Mouse (Mus musculus): ENCODE measurements around the gene Krtap26-1. TPM values are rescaled to one million over a fixed set of nuclear protein-coding genes. Genes with fewer than 3 reads are reported as not detected.

Krtap26-1 gene
- not detected in 2 replicates for polyA plus RNA-seq (2012; ENCODE audit: insufficient read depth, insufficient read length, missing spikeins)

GRCm38 (mm10) chr16:88647358-88647846, at the start of gene Krtap26-1:
Gene Krtap26-1 (minus strand): TSS chr16:88647796.
- Histone ChIP-seq H3K4me3 (ENCODE audit: insufficient read depth, low read depth, low read length) (no peak within 1 kb of the TSS), H3K27ac (replicated peaks; ENCODE audit: low read depth, low read length) (no peak within 1 kb of the TSS)

GRCm38 (mm10) chr16:88696256-88696655, 48.7 kb upstream of the Krtap26-1 start:
- Histone ChIP-seq H3K4me3 (ENCODE audit: insufficient read depth, low read depth, low read length) (no peak overlapping the region), H3K27ac (replicated peaks; ENCODE audit: low read depth, low read length) (no peak overlapping the region), H3K4me1 (ENCODE audit: control insufficient read depth, insufficient read depth, insufficient read length, low read length) (no peaks in the 10 kb centered on the region)

More at GRCm38 (mm10) chr16:88647358-88647846, at the start of gene Krtap26-1:
- no peaks in the 10 kb centered on the region for H3K4me1 ChIP-seq (ENCODE audit: control insufficient read depth, insufficient read depth, insufficient read length, low read length)

GRCm38 (mm10) chr16:88681282-88681681, 33.7 kb upstream of the Krtap26-1 start:
- Histone ChIP-seq H3K4me3 (ENCODE audit: insufficient read depth, low read depth, low read length) (no peak overlapping the region), H3K27ac (replicated peaks; ENCODE audit: low read depth, low read length) (no peak overlapping the region), H3K4me1 (ENCODE audit: control insufficient read depth, insufficient read depth, insufficient read length, low read length) (no peaks in the 10 kb centered on the region)

GRCm38 (mm10) chr16:88679099-88679498, 31.5 kb upstream of the Krtap26-1 start:
- Histone ChIP-seq H3K4me1 (ENCODE audit: control insufficient read depth, insufficient read depth, insufficient read length, low read length) (no peaks in the 10 kb centered on the region), H3K4me3 (ENCODE audit: insufficient read depth, low read depth, low read length) (no peak overlapping the region), H3K27ac (replicated peaks; ENCODE audit: low read depth, low read length) (no peak overlapping the region)

GRCm38 (mm10) chr16:88671571-88671970, 24.0 kb upstream of the Krtap26-1 start, which contains the start of gene Krtap27-1:
Gene Krtap27-1 (minus strand): TSS chr16:88671671.
- no peak within 1 kb of the TSS for H3K4me3 ChIP-seq (ENCODE audit: insufficient read depth, low read depth, low read length)
- no peaks in the 10 kb centered on the region for H3K4me1 ChIP-seq (ENCODE audit: control insufficient read depth, insufficient read depth, insufficient read length, low read length)
- H3K27ac ChIP-seq (replicated peaks; ENCODE audit: low read depth, low read length) = no peak within 1 kb of the TSS

- Histone ChIP-seq H3K27ac (replicated peaks; ENCODE audit: low read depth, low read length) (no peak overlapping the region), H3K4me1 (ENCODE audit: control insufficient read depth, insufficient read depth, insufficient read length, low read length) (no peaks in the 10 kb centered on the region), H3K4me3 (ENCODE audit: insufficient read depth, low read depth, low read length) (no peak overlapping the region)
These were observed 9.8 kb upstream of the Krtap26-1 start for GRCm38 (mm10) chr16:88657426-88657825.

GRCm38 (mm10) chr16:88651952-88652351, 4.4 kb upstream of the Krtap26-1 start:
- no peaks in the 10 kb centered on the region for H3K4me1 ChIP-seq (ENCODE audit: control insufficient read depth, insufficient read depth, insufficient read length, low read length)
- H3K27ac ChIP-seq (replicated peaks; ENCODE audit: low read depth, low read length) = no peak overlapping the region
- H3K4me3 ChIP-seq (ENCODE audit: insufficient read depth, low read depth, low read length) = no peak overlapping the region

GRCm38 (mm10) chr16:88651082-88651481, 3.5 kb upstream of the Krtap26-1 start:
- Histone ChIP-seq H3K27ac (replicated peaks; ENCODE audit: low read depth, low read length) (no peak overlapping the region), H3K4me3 (ENCODE audit: insufficient read depth, low read depth, low read length) (no peak overlapping the region), H3K4me1 (ENCODE audit: control insufficient read depth, insufficient read depth, insufficient read length, low read length) (no peaks in the 10 kb centered on the region)

- Histone ChIP-seq H3K4me3 (ENCODE audit: insufficient read depth, low read depth, low read length) (no peak overlapping the region), H3K27ac (replicated peaks; ENCODE audit: low read depth, low read length) (no peak overlapping the region), H3K4me1 (ENCODE audit: control insufficient read depth, insufficient read depth, insufficient read length, low read length) (no peaks in the 10 kb centered on the region)
These were observed 1.1 kb downstream of the Krtap26-1 start for GRCm38 (mm10) chr16:88646366-88647111.

GRCm38 (mm10) chr16:88640053-88640452, 7.5 kb downstream of the Krtap26-1 start:
- Histone ChIP-seq H3K27ac (replicated peaks; ENCODE audit: low read depth, low read length) (no peak overlapping the region), H3K4me1 (ENCODE audit: control insufficient read depth, insufficient read depth, insufficient read length, low read length) (no peaks in the 10 kb centered on the region), H3K4me3 (ENCODE audit: insufficient read depth, low read depth, low read length) (no peak overlapping the region)

GRCm38 (mm10) chr16:88635142-88635541, 12.5 kb downstream of the Krtap26-1 start:
- no peak overlapping the region for H3K27ac ChIP-seq (replicated peaks; ENCODE audit: low read depth, low read length)
- no peaks in the 10 kb centered on the region for H3K4me1 ChIP-seq (ENCODE audit: control insufficient read depth, insufficient read depth, insufficient read length, low read length)
- H3K4me3 ChIP-seq (ENCODE audit: insufficient read depth, low read depth, low read length) = no peak overlapping the region

- no peak overlapping the region for H3K4me3 ChIP-seq (ENCODE audit: insufficient read depth, low read depth, low read length)
- no peak overlapping the region for H3K27ac ChIP-seq (replicated peaks; ENCODE audit: low read depth, low read length)
- no peaks in the 10 kb centered on the region for H3K4me1 ChIP-seq (ENCODE audit: control insufficient read depth, insufficient read depth, insufficient read length, low read length)
These were observed 16.1 kb downstream of the Krtap26-1 start for GRCm38 (mm10) chr16:88631474-88631873.

GRCm38 (mm10) chr16:88627566-88627965, 20.0 kb downstream of the Krtap26-1 start, which contains the start of gene 2310079G19Rik:
Gene 2310079G19Rik (minus strand): TSS chr16:88627666.
- H3K4me1 ChIP-seq (ENCODE audit: control insufficient read depth, insufficient read depth, insufficient read length, low read length) = no peaks in the 10 kb centered on the region
- H3K4me3 ChIP-seq (ENCODE audit: insufficient read depth, low read depth, low read length) = no peak within 1 kb of the TSS
- H3K27ac ChIP-seq (replicated peaks; ENCODE audit: low read depth, low read length) = no peak within 1 kb of the TSS

- Histone ChIP-seq H3K4me3 (ENCODE audit: insufficient read depth, low read depth, low read length) (no peak overlapping the region), H3K4me1 (ENCODE audit: control insufficient read depth, insufficient read depth, insufficient read length, low read length) (no peaks in the 10 kb centered on the region), H3K27ac (replicated peaks; ENCODE audit: low read depth, low read length) (no peak overlapping the region)
These were observed 34.9 kb downstream of the Krtap26-1 start for GRCm38 (mm10) chr16:88612712-88613111.

- H3K4me1 ChIP-seq (ENCODE audit: control insufficient read depth, insufficient read depth, insufficient read length, low read length) = no peaks in the 10 kb centered on the region
- H3K4me3 ChIP-seq (ENCODE audit: insufficient read depth, low read depth, low read length) = no peak within 1 kb of the TSS
- no peak within 1 kb of the TSS for H3K27ac ChIP-seq (replicated peaks; ENCODE audit: low read depth, low read length)
These were observed 35.7 kb downstream of the Krtap26-1 start, which contains the start of gene Krtap24-1 for GRCm38 (mm10) chr16:88611922-88612321. Gene Krtap24-1 (minus strand): TSS chr16:88612279.

- H3K4me3 ChIP-seq (ENCODE audit: insufficient read depth, low read depth, low read length) = no peak overlapping the region
- H3K4me1 ChIP-seq (ENCODE audit: control insufficient read depth, insufficient read depth, insufficient read length, low read length) = no peaks in the 10 kb centered on the region
- H3K27ac ChIP-seq (replicated peaks; ENCODE audit: low read depth, low read length) = no peak overlapping the region
These were observed 43.0 kb downstream of the Krtap26-1 start for GRCm38 (mm10) chr16:88604570-88604969.
